Mouse (Mus musculus): ENCODE data around the gene Mesp2.
"Not testable (repeated sequence)": the region's sequence is repeated elsewhere in the genome, so short reads cannot be mapped to it uniquely, and the experiment has no call there.

The Mesp2 gene

DNA sequence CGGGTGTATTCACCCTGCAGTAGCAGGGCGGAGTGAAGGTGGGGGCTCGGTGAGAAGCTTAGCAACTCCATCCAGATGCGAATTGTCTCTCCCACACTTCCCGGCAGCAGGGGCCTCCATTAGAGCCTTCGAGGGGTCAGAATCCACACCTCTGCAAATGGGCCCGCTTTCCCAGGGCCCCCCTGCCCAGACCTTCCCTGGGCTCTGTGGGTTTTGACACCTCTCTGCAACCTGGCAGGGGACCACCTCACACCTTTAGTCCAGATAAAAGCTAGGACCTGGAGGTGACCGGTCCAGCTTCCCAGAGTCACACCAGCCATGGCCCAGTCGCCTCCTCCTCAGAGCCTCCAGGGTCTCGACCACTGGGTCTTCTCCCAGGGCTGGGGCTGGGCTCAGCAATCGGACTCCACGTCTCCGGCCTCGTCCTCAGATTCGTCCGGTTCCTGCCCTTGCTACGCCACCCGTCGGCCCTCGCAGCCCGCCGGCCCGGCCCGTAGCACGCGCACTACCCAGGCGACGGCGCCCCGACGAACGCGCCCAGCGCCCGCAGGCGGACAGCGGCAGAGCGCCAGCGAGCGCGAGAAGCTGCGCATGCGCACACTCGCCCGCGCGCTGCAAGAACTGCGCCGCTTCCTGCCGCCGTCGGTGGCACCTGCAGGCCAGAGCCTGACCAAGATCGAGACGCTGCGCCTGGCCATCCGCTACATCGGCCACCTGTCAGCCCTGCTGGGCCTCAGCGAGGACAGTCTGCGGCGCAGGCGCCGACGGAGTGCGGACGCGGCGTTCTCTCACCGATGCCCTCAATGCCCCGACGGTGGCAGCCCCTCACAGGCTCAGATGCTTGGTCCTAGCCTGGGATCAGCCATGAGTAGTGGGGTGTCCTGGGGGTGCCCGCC is at the start of gene Mesp2:
Mesp2 (plus strand) TSS at position 117 of the 896 bp plus-strand sequence.
- DNase-seq (ENCODE audit: extremely low spot score, low read depth, low spot score), result peak; percentile 14

DNA sequence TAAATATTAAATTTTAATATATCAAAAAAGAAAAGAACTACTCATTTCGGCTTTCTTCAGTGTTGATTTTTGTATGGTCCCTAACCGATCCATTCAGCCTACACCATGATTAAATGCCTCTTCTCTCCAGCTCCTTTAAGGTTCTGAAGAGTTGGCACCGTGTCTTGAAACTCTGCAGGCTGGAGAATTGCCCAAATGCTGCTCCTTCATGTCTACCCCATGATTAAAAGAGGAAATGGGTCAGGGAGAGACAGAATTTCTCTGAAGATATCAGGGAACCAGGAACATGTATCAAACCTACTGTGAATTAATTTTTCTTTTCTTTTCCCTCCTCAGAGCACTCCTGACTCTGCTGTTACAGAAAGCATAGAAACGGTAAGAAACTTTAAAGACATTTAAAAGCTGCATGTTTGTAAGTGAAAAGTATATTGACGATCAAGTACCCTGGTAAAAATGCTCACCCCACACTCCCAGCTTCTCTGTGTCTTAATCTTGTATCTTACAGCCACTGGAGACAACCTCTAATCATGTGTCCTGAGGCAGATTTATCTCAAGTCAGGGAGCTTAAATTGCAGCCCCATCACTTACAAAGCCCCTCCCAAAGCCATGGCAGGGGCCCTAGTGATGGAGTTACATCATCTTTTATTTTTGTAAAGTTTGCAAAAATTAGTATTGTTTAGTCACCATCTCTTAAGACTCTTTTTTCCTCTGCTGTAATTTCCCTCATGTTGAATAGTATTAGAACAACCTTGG is 49.2 kb upstream of the Mesp2 start:
- DNase-seq (ENCODE audit: extremely low spot score, low read depth, low spot score), result no peak

DNA sequence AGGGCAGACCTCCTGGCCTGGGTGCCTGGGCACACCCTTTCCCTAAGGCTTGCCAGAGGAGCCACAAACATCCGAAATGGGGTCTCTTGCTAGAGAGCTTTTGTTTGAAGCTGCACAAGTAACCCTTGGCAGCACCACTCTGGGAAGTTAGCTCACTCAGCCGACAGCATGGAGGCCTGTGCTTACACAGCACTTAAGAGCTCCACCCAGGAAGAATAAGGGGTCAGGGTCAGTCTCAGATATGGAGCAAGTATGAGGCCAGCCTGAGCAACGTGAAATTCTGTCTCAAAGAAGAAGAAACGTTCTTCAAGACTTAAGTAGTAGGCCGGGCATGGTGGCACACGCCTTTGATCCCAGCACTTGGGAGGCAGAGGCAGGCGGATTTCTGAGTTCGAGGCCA is 48.4 kb upstream of the Mesp2 start:
- DNase-seq (ENCODE audit: extremely low spot score, low read depth, low spot score), result no peak

DNA sequence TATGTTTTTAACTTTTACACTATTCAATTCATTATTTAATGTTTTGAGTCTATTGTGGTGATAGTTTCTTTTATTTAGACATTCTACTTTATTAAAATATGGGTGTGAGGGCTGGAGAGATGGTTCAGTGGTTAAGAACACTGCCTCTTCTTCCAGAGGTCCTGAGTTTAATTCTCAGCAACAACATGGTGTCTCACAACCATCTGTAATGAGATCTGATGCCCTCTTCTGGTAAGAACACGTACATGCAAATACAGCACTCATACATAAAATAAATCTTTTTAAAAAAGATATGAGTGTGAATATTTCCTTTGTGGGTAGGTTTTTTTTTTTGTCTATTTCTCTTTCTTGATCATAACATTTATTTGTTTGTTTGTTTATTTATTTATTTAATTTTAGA is 44.5 kb upstream of the Mesp2 start:
- no peak for DNase-seq (ENCODE audit: extremely low spot score, low read depth, low spot score)

DNA sequence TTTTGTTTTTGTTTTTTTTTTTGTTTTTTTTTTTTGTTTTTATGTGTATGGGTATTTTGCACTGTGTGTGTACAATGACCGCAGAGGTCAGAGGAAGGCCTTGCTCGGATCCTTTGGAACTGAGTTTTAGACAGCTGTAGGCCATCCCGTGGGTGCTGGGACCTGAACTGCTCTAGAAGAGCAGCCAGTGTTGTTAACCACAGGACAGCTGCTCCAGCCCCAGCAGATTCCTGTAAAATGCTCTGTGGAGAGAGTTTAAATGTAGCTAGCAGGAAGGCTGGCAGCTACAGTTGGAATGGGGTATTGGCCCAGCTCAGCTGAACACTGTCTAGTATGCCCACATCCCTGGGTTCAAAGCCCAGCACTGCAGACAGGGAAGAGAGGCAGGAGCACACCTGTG is 40.9 kb upstream of the Mesp2 start:
- no peak for DNase-seq (ENCODE audit: extremely low spot score, low read depth, low spot score)

DNA sequence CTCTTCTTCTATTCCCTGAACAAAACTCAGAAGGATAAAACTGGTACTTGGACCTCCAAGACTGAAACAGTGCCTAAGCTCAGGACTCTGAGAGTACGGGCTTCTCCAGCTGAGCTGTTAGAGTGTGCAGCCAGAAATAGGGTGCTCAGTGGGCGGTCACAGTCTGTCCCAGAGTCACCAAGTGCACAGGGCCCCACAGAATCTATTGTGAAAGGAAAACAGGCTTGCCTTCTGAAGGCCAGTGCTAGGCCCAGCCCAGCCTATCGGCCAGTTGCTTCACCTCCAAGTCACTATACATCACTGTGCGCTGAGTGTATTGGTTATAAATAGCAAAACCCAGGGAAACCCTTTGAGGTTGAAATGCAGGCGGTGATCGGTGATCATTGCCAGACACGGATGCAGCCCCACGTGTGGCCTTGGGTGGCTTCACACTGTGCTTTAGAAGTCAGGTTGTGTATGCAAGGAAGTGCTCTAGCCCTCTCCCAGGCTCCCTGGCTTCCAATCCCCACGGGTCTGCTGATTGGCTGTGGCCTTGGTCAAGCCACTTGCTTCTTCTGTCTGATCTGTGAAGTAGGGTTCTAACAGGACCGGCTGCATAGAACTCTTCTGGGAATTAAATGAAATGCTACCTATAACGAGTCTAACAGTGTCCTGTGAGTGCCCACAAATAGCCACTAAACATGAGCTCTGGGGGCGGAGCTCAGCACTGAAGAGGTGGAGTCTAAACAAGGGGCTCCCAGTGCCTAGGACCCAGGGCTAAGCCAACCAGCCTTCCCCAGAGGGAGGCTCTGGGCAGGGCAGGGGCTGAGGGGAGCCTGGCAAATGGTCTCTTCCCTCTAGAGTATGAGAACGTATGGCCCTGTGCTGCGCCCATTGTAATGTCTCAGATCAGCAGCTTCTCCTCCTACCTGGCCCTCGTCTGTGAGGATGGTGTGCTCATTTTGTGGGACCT is 38.7 kb upstream of the Mesp2 start:
- DNase-seq (ENCODE audit: extremely low spot score, low read depth, low spot score), result no peak

DNA sequence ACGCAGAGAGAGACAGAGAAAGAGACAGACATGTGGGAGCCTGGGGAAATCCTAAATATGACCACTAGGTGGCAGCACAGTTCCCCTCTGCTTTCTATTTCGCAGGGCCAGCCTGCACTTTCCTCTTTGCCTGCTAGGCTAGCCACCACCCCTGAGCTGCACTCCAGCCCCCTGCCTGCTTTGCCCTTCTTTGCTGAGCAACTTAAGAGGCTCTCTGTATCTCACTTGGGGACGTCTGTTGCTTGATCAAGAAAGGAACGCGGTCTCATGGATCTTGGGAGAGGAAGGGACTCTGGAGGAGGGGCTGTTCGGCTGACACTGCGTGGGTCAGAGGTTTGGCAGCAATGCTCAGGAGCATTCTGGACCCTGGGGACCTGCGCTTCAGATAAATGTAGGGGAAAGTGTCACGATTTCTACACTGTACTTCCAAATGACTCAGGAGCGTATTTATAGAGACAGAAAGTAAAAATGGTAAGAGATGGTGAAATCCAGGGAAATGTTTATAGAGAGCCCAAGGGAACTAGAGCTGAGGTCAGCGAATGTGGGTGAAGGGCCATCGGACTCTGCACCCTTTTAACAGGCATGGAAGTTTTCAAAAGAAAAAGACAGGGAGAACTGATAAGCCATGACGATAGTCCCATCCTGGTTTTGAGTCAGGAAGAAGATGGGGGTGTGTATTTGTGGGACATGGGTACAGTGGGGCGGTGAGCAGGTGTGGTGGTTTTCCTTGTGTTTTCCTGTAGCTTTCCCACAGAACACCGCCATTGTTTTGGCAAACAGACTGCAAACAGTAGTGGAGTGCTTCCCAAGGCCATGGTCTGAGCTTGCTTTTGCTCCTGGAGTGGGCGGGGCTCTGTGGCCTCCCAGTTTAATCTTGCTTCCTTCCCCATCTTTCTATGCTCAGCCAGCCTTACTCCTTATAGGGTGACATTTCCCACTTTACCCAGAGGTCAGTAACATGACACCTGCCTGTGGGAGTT is 29.6 kb upstream of the Mesp2 start:
- peak; percentile 76 for DNase-seq (ENCODE audit: extremely low spot score, low read depth, low spot score)

DNA sequence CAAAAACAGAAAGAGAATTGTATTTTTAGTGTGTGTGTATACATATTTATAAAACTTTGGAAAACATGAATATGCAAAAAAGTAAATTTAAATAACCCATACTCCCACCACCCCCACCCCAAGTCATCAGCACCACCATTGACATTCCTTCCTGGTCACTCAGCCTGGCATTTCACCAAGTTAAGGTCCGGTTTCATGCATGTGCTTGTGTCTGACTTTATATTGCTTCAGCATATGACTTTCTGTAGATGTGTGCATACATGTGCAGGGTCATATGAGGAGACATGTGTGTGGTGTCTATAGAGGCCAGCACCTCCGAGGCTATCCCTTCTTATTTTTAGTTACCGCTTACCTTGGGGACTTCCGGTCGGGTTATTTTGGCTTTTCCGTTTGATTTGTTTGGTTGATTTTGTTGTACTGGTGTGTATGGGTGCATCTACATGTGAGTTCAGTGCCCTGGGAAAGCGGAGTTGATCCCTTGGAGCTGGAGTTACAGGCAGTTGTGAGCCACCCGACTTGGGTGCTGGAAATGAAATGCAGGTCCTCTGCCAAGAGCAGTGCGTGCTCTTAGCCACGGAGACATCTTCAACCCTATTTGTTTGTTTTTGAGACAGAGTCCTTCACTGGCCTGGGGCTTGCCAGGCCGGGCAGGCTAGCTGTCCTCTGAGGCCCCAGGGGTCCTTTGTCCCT is 28.6 kb upstream of the Mesp2 start:
- DNase-seq (ENCODE audit: extremely low spot score, low read depth, low spot score), result no peak

DNA sequence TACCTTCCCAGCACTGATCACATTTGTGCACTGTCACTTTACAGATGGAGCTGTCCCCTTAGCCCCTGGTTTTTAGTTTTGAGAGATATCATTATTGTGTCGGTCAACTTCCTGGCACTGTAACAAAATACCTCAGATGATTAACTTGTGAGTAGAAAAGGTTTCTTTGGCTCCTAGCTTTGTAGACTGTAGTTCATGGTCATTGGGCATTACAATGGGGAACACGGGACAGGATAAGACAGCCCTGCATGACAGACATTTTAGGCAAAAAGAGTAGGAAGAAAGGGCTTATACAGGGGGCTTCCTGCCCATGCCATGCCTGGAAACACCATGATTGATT is 28.0 kb upstream of the Mesp2 start:
- DNase-seq (ENCODE audit: extremely low spot score, low read depth, low spot score), result no peak

DNA sequence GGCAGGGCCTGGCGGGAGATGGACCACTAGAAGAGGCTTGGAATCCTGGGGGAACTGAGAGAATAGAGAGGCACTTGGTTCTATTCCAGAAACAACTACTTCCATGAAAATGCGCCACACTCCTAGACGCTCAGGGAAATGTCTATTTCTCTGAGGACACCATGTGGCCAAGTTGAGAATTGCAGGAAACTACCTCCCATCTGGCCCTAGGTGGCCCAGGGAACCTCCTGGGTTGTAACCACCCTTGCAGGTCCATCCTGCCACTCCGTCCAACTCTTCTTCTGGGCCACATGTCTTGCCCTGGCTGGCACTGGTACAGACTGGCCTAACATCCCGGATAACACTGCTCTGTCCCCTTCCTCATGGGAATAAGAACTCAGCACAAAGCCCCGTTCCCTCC is 24.2 kb upstream of the Mesp2 start:
- peak; percentile 71 for DNase-seq (ENCODE audit: extremely low spot score, low read depth, low spot score)

DNA sequence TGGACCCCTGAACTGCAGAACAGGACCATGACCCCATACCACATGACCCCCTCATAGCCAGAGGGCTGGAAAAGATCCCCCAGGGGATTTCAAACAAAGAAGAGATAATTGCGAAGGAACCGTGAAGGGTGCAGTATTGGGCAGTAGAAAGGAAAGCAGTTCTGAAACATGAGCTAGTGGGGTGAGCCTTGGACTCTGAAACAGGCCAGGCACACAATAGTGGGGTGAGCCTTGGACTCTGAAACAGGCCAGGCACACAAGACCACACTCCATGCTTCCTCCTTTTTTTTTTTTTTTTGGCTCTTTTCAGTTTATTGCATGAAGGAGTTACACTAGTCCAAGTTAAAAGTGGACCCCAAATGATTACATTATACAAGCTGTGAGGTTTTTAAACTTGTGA is 20.7 kb upstream of the Mesp2 start:
- DNase-seq (ENCODE audit: extremely low spot score, low read depth, low spot score), result not testable (repeated sequence)

DNA sequence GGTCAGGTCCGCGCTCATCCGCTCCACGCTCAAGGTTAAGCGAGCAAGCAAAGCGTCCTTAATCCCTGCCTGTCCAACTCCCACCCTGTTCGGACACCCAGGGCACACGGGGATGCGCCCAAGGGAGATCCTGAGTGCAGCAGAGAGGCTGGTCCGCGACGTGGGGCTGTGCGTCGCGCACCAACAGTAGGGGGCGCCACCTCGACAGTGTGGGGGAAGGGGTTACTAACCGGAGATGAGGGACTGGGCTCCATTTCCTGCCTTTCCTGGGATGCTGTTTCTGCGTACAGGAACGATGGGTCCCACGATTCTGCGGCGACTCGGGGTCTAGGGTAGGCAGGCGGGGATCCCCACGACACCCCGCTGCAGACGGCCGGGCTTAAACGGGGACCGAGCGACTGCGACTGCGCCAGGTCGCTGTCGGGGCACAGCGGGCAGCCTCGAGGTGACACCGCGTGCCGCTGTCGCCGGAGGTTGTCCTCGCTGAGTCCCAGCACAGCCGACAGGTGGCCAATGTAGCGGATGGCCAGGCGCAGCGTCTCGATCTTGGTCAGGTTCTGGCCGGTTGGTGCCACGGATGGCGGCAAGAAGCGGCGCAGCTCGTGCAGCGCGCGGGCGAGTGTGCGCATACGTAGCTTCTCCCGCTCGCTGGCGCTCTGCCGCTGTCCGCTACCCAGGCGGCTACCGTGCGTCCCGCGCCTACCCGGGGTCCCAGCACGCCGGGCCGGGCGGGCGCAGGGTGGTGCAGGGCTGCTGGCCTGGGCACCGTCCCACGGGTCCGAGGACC is 17.7 kb upstream of the Mesp2 start:
- no peak for DNase-seq (ENCODE audit: extremely low spot score, low read depth, low spot score)

DNA sequence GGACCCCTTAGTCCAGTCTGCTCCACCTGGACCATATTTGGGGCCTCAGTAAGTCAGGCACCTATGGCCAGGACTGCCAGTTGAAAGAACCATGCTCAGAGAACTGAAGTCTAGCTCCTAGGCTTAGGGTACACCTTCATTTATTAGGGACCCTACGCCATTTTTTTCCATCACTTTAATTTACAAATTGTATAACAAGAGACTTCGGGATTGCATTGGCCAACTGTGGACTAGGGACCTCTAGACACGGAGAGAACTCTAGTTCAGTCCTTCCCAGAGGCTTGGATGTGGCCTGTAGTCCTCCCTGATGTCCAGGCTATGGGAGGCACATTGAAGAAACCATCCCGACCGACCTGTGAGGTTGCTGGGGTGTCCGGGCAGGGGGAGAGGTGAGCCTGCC is 16.8 kb upstream of the Mesp2 start, which contains the start of gene Mesp1:
Mesp1 (minus strand) TSS at position 101 of the 400 bp plus-strand sequence.
- no peak for DNase-seq (ENCODE audit: extremely low spot score, low read depth, low spot score)

DNA sequence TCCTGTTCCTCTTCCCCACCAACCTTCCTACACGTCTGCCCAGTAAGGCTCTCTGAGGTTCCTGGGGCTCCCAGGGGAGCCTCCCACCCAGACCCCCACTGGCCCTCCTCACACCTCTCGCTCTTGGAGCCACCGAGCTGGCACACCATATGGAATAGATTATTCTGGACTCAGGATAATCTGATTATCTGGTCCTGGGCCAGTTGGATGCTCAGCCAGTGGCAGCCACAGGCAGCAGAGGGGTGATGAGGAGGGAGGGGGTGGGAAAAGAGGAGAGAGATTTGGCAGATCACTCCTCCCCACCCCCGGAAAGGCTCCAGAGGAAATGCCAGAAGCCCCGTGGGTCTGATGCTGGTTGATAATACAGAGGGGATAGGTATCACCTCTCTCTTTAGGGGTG is 11.9 kb upstream of the Mesp2 start:
- DNase-seq (ENCODE audit: extremely low spot score, low read depth, low spot score), result no peak

DNA sequence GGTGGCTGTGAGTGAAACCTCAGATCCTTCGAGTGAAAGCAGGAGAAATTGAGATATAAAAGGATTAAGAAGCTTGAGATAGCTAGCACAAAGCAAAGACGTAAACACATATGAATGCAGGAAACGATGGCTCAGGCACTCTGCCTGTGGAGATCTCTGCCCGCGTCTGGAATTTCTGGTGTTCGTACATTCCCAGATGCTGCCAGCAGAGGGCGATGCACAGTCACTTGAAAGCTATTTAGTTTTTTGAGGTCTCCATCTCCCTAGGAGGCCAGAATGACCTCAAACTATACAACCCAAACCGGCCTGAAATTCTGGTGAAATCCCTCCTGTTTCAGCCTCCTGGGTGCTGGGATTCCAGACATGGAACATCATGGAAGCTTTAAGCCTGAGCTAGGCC is 11.5 kb upstream of the Mesp2 start:
- peak; percentile 88 for DNase-seq (ENCODE audit: extremely low spot score, low read depth, low spot score)

DNA sequence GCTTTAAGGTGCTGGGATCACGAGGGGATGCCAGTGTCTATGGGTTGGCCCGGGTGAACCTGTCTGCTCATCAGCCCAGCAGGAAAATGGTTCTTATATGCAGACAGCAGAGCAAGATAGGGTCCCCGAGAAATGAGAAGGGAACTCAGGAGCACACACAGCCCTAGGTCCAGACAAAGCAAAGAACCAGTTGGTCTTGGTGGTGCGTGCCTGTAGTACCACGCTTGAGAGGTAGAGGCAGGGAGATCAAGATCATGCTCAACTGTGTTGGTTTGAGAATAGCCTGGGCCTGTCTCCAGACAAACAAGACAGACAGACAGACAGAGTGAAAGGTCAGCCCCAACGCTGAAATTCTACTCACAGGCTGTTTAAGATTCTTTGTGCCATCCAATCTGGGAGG is 11.0 kb upstream of the Mesp2 start:
- DNase-seq (ENCODE audit: extremely low spot score, low read depth, low spot score), result no peak

DNA sequence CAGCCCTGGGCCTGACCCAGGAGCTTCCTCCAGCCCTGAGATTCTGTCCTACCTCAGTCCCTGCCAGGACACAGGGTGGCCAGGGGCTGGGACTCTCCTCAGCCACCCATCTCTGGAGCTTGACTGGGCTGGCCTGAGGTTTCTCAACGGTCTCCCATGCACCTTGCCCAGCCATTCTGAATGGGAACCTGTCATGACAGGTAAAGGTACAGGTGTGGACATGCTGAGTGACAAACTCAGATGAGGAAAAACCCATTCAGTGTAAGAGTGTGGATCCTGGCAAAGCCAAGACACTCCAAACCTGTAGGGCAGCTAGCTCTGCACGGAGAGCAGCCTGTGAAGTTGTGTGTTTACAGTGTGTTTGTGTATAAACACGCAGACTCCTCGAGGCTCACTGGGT is 10.2 kb upstream of the Mesp2 start:
- no peak for DNase-seq (ENCODE audit: extremely low spot score, low read depth, low spot score)

DNA sequence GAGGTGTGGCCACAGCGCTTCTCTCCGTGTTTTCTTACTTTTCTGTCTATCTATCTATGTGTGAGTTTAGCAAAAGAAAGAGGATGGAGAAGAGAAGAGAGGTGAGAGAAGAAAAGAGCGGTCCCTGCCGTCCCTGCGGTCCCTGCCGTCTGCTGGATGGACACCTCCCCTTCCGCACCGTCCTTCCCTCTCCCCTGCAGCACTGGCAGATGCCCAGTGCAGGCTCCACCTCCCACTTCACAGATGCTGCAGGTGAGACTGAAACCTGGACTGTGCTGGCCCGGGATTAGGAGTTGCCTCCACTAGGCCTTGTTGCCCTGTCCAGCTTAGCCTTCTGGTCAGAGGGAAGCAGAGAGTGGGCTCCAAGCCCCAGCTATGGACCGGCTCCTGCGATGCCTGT is 9.1 kb upstream of the Mesp2 start:
- DNase-seq (ENCODE audit: extremely low spot score, low read depth, low spot score), result no peak

DNA sequence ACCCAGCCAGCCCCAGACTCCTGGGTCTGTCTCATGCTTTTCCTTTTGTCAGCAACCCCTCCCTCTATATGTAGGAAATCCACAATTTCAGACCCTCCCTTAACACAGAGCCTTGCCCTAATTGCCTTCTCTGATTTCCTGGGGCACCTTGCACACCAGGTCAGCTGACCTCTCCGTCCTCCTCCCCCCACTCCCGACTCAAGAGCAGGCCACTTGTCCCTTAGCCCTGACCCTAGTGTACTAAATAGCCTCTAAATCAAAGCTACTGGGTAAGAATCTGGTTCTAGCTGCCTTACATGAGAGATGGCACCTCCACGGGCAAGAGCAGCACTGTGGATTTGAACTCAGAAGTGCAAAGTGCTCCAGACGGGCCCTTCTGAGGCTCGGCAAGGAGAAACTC is 8.5 kb upstream of the Mesp2 start:
- no peak for DNase-seq (ENCODE audit: extremely low spot score, low read depth, low spot score)
